Mouse (Mus musculus) heart, embryonic 14.5 days (tissue): ENCODE results near the gene Dock7. TPM values are rescaled to one million over a fixed set of nuclear protein-coding genes. Genes with fewer than 3 reads are reported as not detected.

ENCODE experiments used
- ATAC-seq: fragments of 200-750 bp; cut with Nextera tagmentation; 2 replicates; pipeline ENCODE4 v1.8.0; 2017; ENCODE audit warnings: low read depth, moderate TSS enrichment; ENCODE audit not compliant: insufficient number of reproducible peaks, insufficient read depth, low FRiP score
- H3K27ac ChIP-seq, 2 experiments: fragments of 200-500 bp in 1 of 2; fragments of 300-500 bp in 1 of 2; sonication (generic) in 1 of 2; replicated peaks in 1 of 2; 2 replicates each; pipeline ENCODE4 v1.5.1; 2012 to 2014; ENCODE audit warnings: low read depth in 2 of 2, low read length in 2 of 2, control low read depth in 1 of 2, mild to moderate bottlenecking in 1 of 2, mixed read lengths in 1 of 2; ENCODE audit not compliant: control insufficient read depth in 1 of 2, insufficient read depth in 1 of 2
- H3K27me3 ChIP-seq: fragments of 300-500 bp; sonication (generic); 2 replicates; pipeline ENCODE4 v1.6.1; 2014; ENCODE audit warnings: mild to moderate bottlenecking, low read length, control low read depth; ENCODE audit not compliant: control insufficient read depth, insufficient read depth
- H3K36me3 ChIP-seq: fragments of 300-500 bp; sonication (generic); 2 replicates; pipeline ENCODE4 v1.6.1; 2014; ENCODE audit warnings: mild to moderate bottlenecking, control low read depth, low read length, mixed read lengths; ENCODE audit not compliant: control insufficient read depth, insufficient read depth
- H3K4me1 ChIP-seq, 2 experiments: fragments of 200-500 bp in 1 of 2; fragments of 300-500 bp in 1 of 2; sonication (generic) in 1 of 2; 2 replicates each; pipeline ENCODE4 v1.6.1; 2012 to 2014; ENCODE audit warnings: low read length in 2 of 2, control low read depth in 1 of 2, mixed read lengths in 1 of 2; ENCODE audit not compliant: control insufficient read depth in 2 of 2, insufficient read depth in 2 of 2
- H3K4me2 ChIP-seq: fragments of 300-500 bp; sonication (generic); 2 replicates; pipeline ENCODE4 v1.6.1; 2014; ENCODE audit warnings: mild to moderate bottlenecking, low read length
- H3K4me3 ChIP-seq, 2 experiments: fragments of 200-500 bp in 1 of 2; fragments of 300-500 bp in 1 of 2; sonication (generic) in 1 of 2; 2 replicates each; pipeline ENCODE4 v1.5.1; 2012 to 2014; ENCODE audit warnings: low read length in 2 of 2, mild to moderate bottlenecking in 2 of 2, control low read depth in 1 of 2, low read depth in 1 of 2, moderate library complexity in 1 of 2; ENCODE audit not compliant: control insufficient read depth in 1 of 2, insufficient read depth in 1 of 2
- H3K9ac ChIP-seq: fragments of 300-500 bp; sonication (generic); 2 replicates; pipeline ENCODE4 v1.6.1; 2014; ENCODE audit warnings: mild to moderate bottlenecking, low read length
- H3K9me3 ChIP-seq: fragments of 300-500 bp; sonication (generic); 2 replicates; pipeline ENCODE4 v1.6.1; 2016; ENCODE audit warnings: low read length, control low read depth; ENCODE audit not compliant: control insufficient read depth
- WGBS: fragments of 180-500 bp; shearing (Covaris S2); extraction: QIAGEN DNeasy Blood & Tissue Kit; methylation state at CpG from one replicate; pipeline ENCODE4 v1.1.7; 2014; 5-methylcytosine and 5-hydroxymethylcytosine counted together
- polyA plus RNA-seq: library from polyadenylated mRNA; unstranded; fragments of >200 nt; fragmentation: Nextera tagmentation; extraction: Ambion mirVana; gene quantifications from 2 replicates; pipeline ENCODE4 v1.2.1, GENCODE M21; 2014

Gene Dock7
- polyA plus RNA-seq, 1 experiment from 2014 or later, result 34.4 TPM

- no peaks in the 10 kb centered on the region for H3K9me3 ChIP-seq
- 43% methylated on average over 8 of the region's 8 CpGs for WGBS
- no peak overlapping the region for H3K9ac ChIP-seq
- H3K27ac ChIP-seq, result no peak overlapping the region
- no peak overlapping the region for H3K4me2 ChIP-seq
- H3K36me3 ChIP-seq, result no peaks in the 10 kb centered on the region
- no peak overlapping the region for H3K4me3 ChIP-seq
- ATAC-seq, result no peak
- H3K4me1 ChIP-seq, result peaks cover 2 to 6% of the 10 kb centered on the region in 2 experiments; a peak in 2 of 4 replicates
- no peaks in the 10 kb centered on the region for H3K27me3 ChIP-seq
These were observed 17.4 kb upstream of the Dock7 start for GRCm38 (mm10) chr4:99137986-99138641.

GRCm38 (mm10) chr4:99134522-99134921, 13.8 kb upstream of the Dock7 start:
- H3K36me3 ChIP-seq, result no peaks in the 10 kb centered on the region
- H3K4me1 ChIP-seq, result peaks cover 2 to 6% of the 10 kb centered on the region in 2 experiments; a peak in 2 of 4 replicates
- no peaks in the 10 kb centered on the region for H3K27me3 ChIP-seq
- H3K9ac ChIP-seq, result no peak overlapping the region
- no peak for ATAC-seq
- no peaks in the 10 kb centered on the region for H3K9me3 ChIP-seq
- H3K4me2 ChIP-seq, result no peak overlapping the region
- no peak overlapping the region for H3K27ac ChIP-seq
- WGBS, result 53% methylated on average over 3 of the region's 3 CpGs
- H3K4me3 ChIP-seq, result no peak overlapping the region

GRCm38 (mm10) chr4:99133326-99133725, 12.6 kb upstream of the Dock7 start:
- Histone ChIP-seq H3K9me3 (no peaks in the 10 kb centered on the region), H3K27me3 (no peaks in the 10 kb centered on the region), H3K4me2 (no peak overlapping the region), H3K36me3 (no peaks in the 10 kb centered on the region), H3K4me1 (peaks cover 2 to 5% of the 10 kb centered on the region in 2 experiments; a peak in 2 of 4 replicates), H3K27ac (no peak overlapping the region), H3K9ac (no peak overlapping the region), H3K4me3 (no peak overlapping the region)
- no peak for ATAC-seq
- 91% methylated on average over 8 of the region's 8 CpGs for WGBS

- Histone ChIP-seq H3K36me3 (no peaks in the 10 kb centered on the region), H3K27me3 (no peaks in the 10 kb centered on the region), H3K27ac (no peak overlapping the region), H3K4me3 (no peak overlapping the region), H3K9me3 (no peaks in the 10 kb centered on the region), H3K4me1 (no peaks in the 10 kb centered on the region), H3K9ac (no peak overlapping the region), H3K4me2 (no peak overlapping the region)
- no peak for ATAC-seq
- 69% methylated on average over 6 of the region's 6 CpGs for WGBS
These were observed 12.0 kb upstream of the Dock7 start for GRCm38 (mm10) chr4:99132686-99133085.

GRCm38 (mm10) chr4:99131227-99131653, 10.5 kb upstream of the Dock7 start:
- Histone ChIP-seq H3K27me3 (no peaks in the 10 kb centered on the region), H3K27ac (no peak overlapping the region), H3K9me3 (no peaks in the 10 kb centered on the region), H3K9ac (no peak overlapping the region), H3K4me2 (no peak overlapping the region), H3K4me3 (no peak overlapping the region), H3K4me1 (no peaks in the 10 kb centered on the region), H3K36me3 (no peaks in the 10 kb centered on the region)
- no peak for ATAC-seq
- 71% methylated on average over 9 of the region's 9 CpGs for WGBS

- no peaks in the 10 kb centered on the region for H3K36me3 ChIP-seq
- no peak overlapping the region for H3K4me2 ChIP-seq
- H3K27me3 ChIP-seq, result no peaks in the 10 kb centered on the region
- H3K9ac ChIP-seq, result no peak overlapping the region
- no peak overlapping the region for H3K4me3 ChIP-seq
- H3K27ac ChIP-seq, result no peak overlapping the region
- H3K4me1 ChIP-seq, result peaks cover 7 to 15% of the 10 kb centered on the region in 2 experiments
- WGBS, result 55% methylated on average over 3 of the region's 3 CpGs
- H3K9me3 ChIP-seq, result no peaks in the 10 kb centered on the region
- ATAC-seq, result no peak
These were observed 2.8 kb upstream of the Dock7 start for GRCm38 (mm10) chr4:99123546-99123945.

GRCm38 (mm10) chr4:99122786-99123185, 2.1 kb upstream of the Dock7 start:
- H3K36me3 ChIP-seq, result no peaks in the 10 kb centered on the region
- no peaks in the 10 kb centered on the region for H3K27me3 ChIP-seq
- 69% methylated on average over 1 of the region's 1 CpGs for WGBS

GRCm38 (mm10) chr4:99122047-99122446, 1.3 kb upstream of the Dock7 start:
- no peak overlapping the region for H3K27ac ChIP-seq
- WGBS, result 69% methylated on average over 3 of the region's 3 CpGs
- no peak for ATAC-seq

More at GRCm38 (mm10) chr4:99122786-99123185, 2.1 kb upstream of the Dock7 start:
- no peak overlapping the region for H3K9ac ChIP-seq
- peaks cover 7 to 17% of the 10 kb centered on the region in 2 experiments for H3K4me1 ChIP-seq
- no peak overlapping the region for H3K4me3 ChIP-seq
- ATAC-seq, result no peak
- no peak overlapping the region for H3K4me2 ChIP-seq
- H3K9me3 ChIP-seq, result no peaks in the 10 kb centered on the region
- H3K27ac ChIP-seq, result no peak overlapping the region

More at GRCm38 (mm10) chr4:99122047-99122446, 1.3 kb upstream of the Dock7 start:
- H3K36me3 ChIP-seq, result no peaks in the 10 kb centered on the region
- no peaks in the 10 kb centered on the region for H3K9me3 ChIP-seq
- H3K4me3 ChIP-seq, result no peak overlapping the region
- H3K9ac ChIP-seq, result no peak overlapping the region
- no peaks in the 10 kb centered on the region for H3K27me3 ChIP-seq
- H3K4me2 ChIP-seq, result no peak overlapping the region
- peaks cover 7 to 17% of the 10 kb centered on the region in 2 experiments for H3K4me1 ChIP-seq
